Mouse (Mus musculus): Measurements from ENCODE around the gene Alox12e. TPM values are rescaled to one million over a fixed set of nuclear protein-coding genes. Genes with fewer than 3 reads are reported as not detected.

The Alox12e gene
- polyA plus RNA-seq, 1 experiment from 2014 or later = 0.07 TPM

GRCm38 (mm10) chr11:70293881-70294280 lies 28.5 kb downstream of the Alox12e start:
- no peak overlapping the region for H3K4me2 ChIP-seq (replicated peaks; ENCODE audit: low read depth, low read length)
- H3K9ac ChIP-seq (replicated peaks; ENCODE audit: low read length) = no peak overlapping the region
- no peaks in the 10 kb centered on the region for H3K9me3 ChIP-seq (ENCODE audit: low read length)
- WGBS = 93% methylated on average over 6 of the region's 6 CpGs
- no peaks in the 10 kb centered on the region for H3K36me3 ChIP-seq (ENCODE audit: insufficient read depth, low read length)
- no peak overlapping the region for H3K4me3 ChIP-seq (ENCODE audit: low read length)
- ATAC-seq (ENCODE audit: low FRiP score, low TSS enrichment) = no peak
- no peaks in the 10 kb centered on the region for H3K27me3 ChIP-seq (ENCODE audit: insufficient read depth, low read length)
- no peaks in the 10 kb centered on the region for H3K4me1 ChIP-seq (ENCODE audit: insufficient read depth, low read length)
- H3K27ac ChIP-seq (ENCODE audit: low read length) = no peak overlapping the region

- Histone ChIP-seq H3K4me3 (ENCODE audit: low read length) (no peak overlapping the region), H3K4me1 (ENCODE audit: insufficient read depth, low read length) (no peaks in the 10 kb centered on the region), H3K36me3 (ENCODE audit: insufficient read depth, low read length) (no peaks in the 10 kb centered on the region), H3K27me3 (ENCODE audit: insufficient read depth, low read length) (no peaks in the 10 kb centered on the region), H3K9me3 (ENCODE audit: low read length) (no peaks in the 10 kb centered on the region), H3K4me2 (replicated peaks; ENCODE audit: low read depth, low read length) (no peak overlapping the region), H3K27ac (ENCODE audit: low read length) (no peak overlapping the region), H3K9ac (replicated peaks; ENCODE audit: low read length) (no peak overlapping the region)
- no peak for ATAC-seq (ENCODE audit: low FRiP score, low TSS enrichment)
- WGBS = 86% methylated on average over 6 of the region's 6 CpGs
Measured at GRCm38 (mm10) chr11:70291235-70291634, 31.2 kb downstream of the Alox12e start.

GRCm38 (mm10) chr11:70289236-70289635 lies 33.2 kb downstream of the Alox12e start:
- H3K4me2 ChIP-seq (replicated peaks; ENCODE audit: low read depth, low read length) = no peak overlapping the region
- H3K9me3 ChIP-seq (ENCODE audit: low read length) = no peaks in the 10 kb centered on the region
- H3K27me3 ChIP-seq (ENCODE audit: insufficient read depth, low read length) = no peaks in the 10 kb centered on the region
- no peak for ATAC-seq (ENCODE audit: low FRiP score, low TSS enrichment)
- H3K36me3 ChIP-seq (ENCODE audit: insufficient read depth, low read length) = no peaks in the 10 kb centered on the region
- H3K4me1 ChIP-seq (ENCODE audit: insufficient read depth, low read length) = no peaks in the 10 kb centered on the region
- H3K4me3 ChIP-seq (ENCODE audit: low read length) = no peak overlapping the region
- 55% methylated on average over 6 of the region's 6 CpGs for WGBS
- no peak overlapping the region for H3K9ac ChIP-seq (replicated peaks; ENCODE audit: low read length)
- no peak overlapping the region for H3K27ac ChIP-seq (ENCODE audit: low read length)

- ATAC-seq (ENCODE audit: low FRiP score, low TSS enrichment) = no peak
- Histone ChIP-seq H3K36me3 (ENCODE audit: insufficient read depth, low read length) (no peaks in the 10 kb centered on the region), H3K4me1 (ENCODE audit: insufficient read depth, low read length) (peaks cover 5% of the 10 kb centered on the region; the same call in 1 of the 2 replicates), H3K4me3 (ENCODE audit: low read length) (no peak overlapping the region), H3K27ac (ENCODE audit: low read length) (no peak overlapping the region), H3K9me3 (ENCODE audit: low read length) (no peaks in the 10 kb centered on the region), H3K4me2 (replicated peaks; ENCODE audit: low read depth, low read length) (no peak overlapping the region), H3K27me3 (ENCODE audit: insufficient read depth, low read length) (no peaks in the 10 kb centered on the region), H3K9ac (replicated peaks; ENCODE audit: low read length) (no peak overlapping the region)
- WGBS = 83% methylated on average over 10 of the region's 10 CpGs
Measured at GRCm38 (mm10) chr11:70288102-70288501, 34.3 kb downstream of the Alox12e start.

- no peak overlapping the region for H3K4me2 ChIP-seq (replicated peaks; ENCODE audit: low read depth, low read length)
- H3K9me3 ChIP-seq (ENCODE audit: low read length) = no peaks in the 10 kb centered on the region
- H3K4me1 ChIP-seq (ENCODE audit: insufficient read depth, low read length) = peaks cover 5% of the 10 kb centered on the region; the same call in 1 of the 2 replicates
- ATAC-seq (ENCODE audit: low FRiP score, low TSS enrichment) = no peak
- H3K9ac ChIP-seq (replicated peaks; ENCODE audit: low read length) = no peak overlapping the region
- no peak overlapping the region for H3K27ac ChIP-seq (ENCODE audit: low read length)
- no peaks in the 10 kb centered on the region for H3K36me3 ChIP-seq (ENCODE audit: insufficient read depth, low read length)
- no peaks in the 10 kb centered on the region for H3K27me3 ChIP-seq (ENCODE audit: insufficient read depth, low read length)
- H3K4me3 ChIP-seq (ENCODE audit: low read length) = no peak overlapping the region
- 76% methylated on average over 5 of the region's 5 CpGs for WGBS
Measured at GRCm38 (mm10) chr11:70285686-70286085, 36.7 kb downstream of the Alox12e start.

DNA sequence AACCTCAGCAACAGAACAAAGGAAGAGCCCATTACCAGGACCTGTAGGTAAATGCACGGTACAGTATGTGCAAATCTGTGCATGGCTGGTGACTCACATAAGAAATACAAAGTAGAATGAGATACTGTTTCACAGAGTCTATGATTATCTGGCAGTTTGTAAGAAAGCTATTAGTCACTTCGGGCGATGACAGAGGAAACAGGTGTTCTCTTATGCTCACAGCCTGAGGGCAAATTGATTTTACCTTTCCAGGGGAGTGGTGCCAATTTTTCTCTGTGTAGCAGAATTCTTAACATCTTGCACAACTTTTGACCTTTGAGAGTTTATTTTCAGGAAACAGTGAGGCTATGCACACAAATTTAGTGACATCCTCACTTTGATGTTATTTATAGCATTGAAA lies 37.7 kb downstream of the Alox12e start:
- no peaks in the 10 kb centered on the region for H3K9me3 ChIP-seq (ENCODE audit: low read length)
- peaks cover 5% of the 10 kb centered on the region; the same call in 1 of the 2 replicates for H3K4me1 ChIP-seq (ENCODE audit: insufficient read depth, low read length)
- H3K36me3 ChIP-seq (ENCODE audit: insufficient read depth, low read length) = no peaks in the 10 kb centered on the region
- no peak overlapping the region for H3K9ac ChIP-seq (replicated peaks; ENCODE audit: low read length)
- H3K27me3 ChIP-seq (ENCODE audit: insufficient read depth, low read length) = no peaks in the 10 kb centered on the region
- H3K4me2 ChIP-seq (replicated peaks; ENCODE audit: low read depth, low read length) = no peak overlapping the region
- no peak overlapping the region for H3K27ac ChIP-seq (ENCODE audit: low read length)
- no peak overlapping the region for H3K4me3 ChIP-seq (ENCODE audit: low read length)
- no peak for ATAC-seq (ENCODE audit: low FRiP score, low TSS enrichment)
- 67% methylated on average over 3 of the region's 3 CpGs for WGBS

- no peaks in the 10 kb centered on the region for H3K27me3 ChIP-seq (ENCODE audit: insufficient read depth, low read length)
- H3K4me1 ChIP-seq (ENCODE audit: insufficient read depth, low read length) = peaks cover 5% of the 10 kb centered on the region; the same call in 1 of the 2 replicates
- no peaks in the 10 kb centered on the region for H3K36me3 ChIP-seq (ENCODE audit: insufficient read depth, low read length)
- no peak overlapping the region for H3K9ac ChIP-seq (replicated peaks; ENCODE audit: low read length)
- H3K27ac ChIP-seq (ENCODE audit: low read length) = no peak overlapping the region
- H3K4me3 ChIP-seq (ENCODE audit: low read length) = no peak overlapping the region
- no peak overlapping the region for H3K4me2 ChIP-seq (replicated peaks; ENCODE audit: low read depth, low read length)
- WGBS = 66% methylated on average over 4 of the region's 4 CpGs
- no peak for ATAC-seq (ENCODE audit: low FRiP score, low TSS enrichment)
- H3K9me3 ChIP-seq (ENCODE audit: low read length) = no peaks in the 10 kb centered on the region
Measured at GRCm38 (mm10) chr11:70283666-70284065, 38.8 kb downstream of the Alox12e start.

GRCm38 (mm10) chr11:70280441-70280840 lies 42.0 kb downstream of the Alox12e start:
- Histone ChIP-seq H3K27ac (ENCODE audit: low read length) (no peak overlapping the region), H3K9ac (replicated peaks; ENCODE audit: low read length) (no peak overlapping the region), H3K4me2 (replicated peaks; ENCODE audit: low read depth, low read length) (no peak overlapping the region), H3K27me3 (ENCODE audit: insufficient read depth, low read length) (no peaks in the 10 kb centered on the region), H3K4me1 (ENCODE audit: insufficient read depth, low read length) (peaks cover 5% of the 10 kb centered on the region; the same call in 1 of the 2 replicates), H3K9me3 (ENCODE audit: low read length) (no peaks in the 10 kb centered on the region), H3K4me3 (ENCODE audit: low read length) (no peak overlapping the region), H3K36me3 (ENCODE audit: insufficient read depth, low read length) (no peaks in the 10 kb centered on the region)
- 62% methylated on average over 3 of the region's 3 CpGs for WGBS
- no peak for ATAC-seq (ENCODE audit: low FRiP score, low TSS enrichment)

DNA sequence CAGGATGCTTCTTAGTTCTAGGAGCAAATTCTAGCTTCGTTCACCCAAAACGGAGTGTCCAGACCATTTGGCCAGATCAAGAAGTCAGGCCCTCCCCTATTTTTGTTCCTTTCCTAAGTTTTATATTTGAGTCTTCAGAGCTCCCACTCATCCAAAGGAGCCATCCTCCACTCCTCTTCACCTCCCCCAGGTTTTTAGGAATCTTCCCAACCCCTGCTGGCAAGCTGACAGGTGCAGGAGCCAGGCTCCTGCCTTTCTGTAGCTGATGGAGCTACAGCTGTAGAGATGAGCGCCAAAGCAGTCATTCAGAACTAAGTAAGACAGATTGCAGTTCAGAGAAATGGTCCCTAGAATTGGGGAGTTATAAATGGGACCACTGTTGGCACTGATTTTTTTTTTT lies 43.5 kb downstream of the Alox12e start:
- Histone ChIP-seq H3K4me2 (replicated peaks; ENCODE audit: low read depth, low read length) (no peak overlapping the region), H3K4me3 (ENCODE audit: low read length) (no peak overlapping the region), H3K9ac (replicated peaks; ENCODE audit: low read length) (no peak overlapping the region), H3K27me3 (ENCODE audit: insufficient read depth, low read length) (no peaks in the 10 kb centered on the region), H3K27ac (ENCODE audit: low read length) (no peak overlapping the region), H3K9me3 (ENCODE audit: low read length) (no peaks in the 10 kb centered on the region), H3K4me1 (ENCODE audit: insufficient read depth, low read length) (peaks cover 3% of the 10 kb centered on the region; the same call in 1 of the 2 replicates), H3K36me3 (ENCODE audit: insufficient read depth, low read length) (no peaks in the 10 kb centered on the region)
- ATAC-seq (ENCODE audit: low FRiP score, low TSS enrichment) = no peak
- 75% methylated on average over 3 of the region's 3 CpGs for whole genome bisulfite sequencing

DNA sequence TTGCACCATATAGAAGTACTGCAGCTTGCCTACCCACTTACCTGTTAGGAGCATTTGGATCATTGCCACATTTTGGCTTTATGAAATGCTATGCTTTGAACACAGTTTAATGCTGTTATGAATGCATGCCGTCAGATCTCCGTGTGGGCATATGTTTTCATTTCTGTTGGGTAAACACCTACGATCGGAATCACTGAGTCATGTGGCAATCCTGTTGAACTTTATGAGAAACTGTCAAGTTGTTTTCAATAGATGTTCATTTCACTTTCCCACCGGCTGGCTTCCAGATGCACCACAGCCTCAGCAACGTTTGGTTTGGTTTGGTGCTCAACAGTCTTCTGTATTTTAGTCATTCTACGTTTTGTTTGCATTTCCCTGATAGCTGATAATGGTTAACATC lies 50.8 kb downstream of the Alox12e start:
- Histone ChIP-seq H3K4me2 (replicated peaks; ENCODE audit: low read depth, low read length) (no peak overlapping the region), H3K9me3 (ENCODE audit: low read length) (no peaks in the 10 kb centered on the region), H3K4me3 (ENCODE audit: low read length) (no peak overlapping the region), H3K9ac (replicated peaks; ENCODE audit: low read length) (no peak overlapping the region), H3K27ac (ENCODE audit: low read length) (no peak overlapping the region), H3K27me3 (ENCODE audit: insufficient read depth, low read length) (no peaks in the 10 kb centered on the region), H3K36me3 (ENCODE audit: insufficient read depth, low read length) (no peaks in the 10 kb centered on the region), H3K4me1 (ENCODE audit: insufficient read depth, low read length) (no peaks in the 10 kb centered on the region)
- no peak for ATAC-seq (ENCODE audit: low FRiP score, low TSS enrichment)
- 83% methylated on average over 7 of the region's 7 CpGs for WGBS

All from kidney, embryonic 16.5 days (tissue).